Mouse (Mus musculus) T-helper 17 cell (primary cell): ENCODE results near the gene Cc2d2b.

Source experiments
- in situ Hi-C, 2 experiments: fragments of 300-600 bp; cut with MboI, MseI; formaldehyde crosslinking; loops; 1 replicate in 1 of 2; 2 replicates in 1 of 2; pipeline ENCODE4 v1.15.1; 2025; ENCODE audit warnings: high pct_unique_total_duplicates in 2 of 2

The Cc2d2b gene

DNA sequence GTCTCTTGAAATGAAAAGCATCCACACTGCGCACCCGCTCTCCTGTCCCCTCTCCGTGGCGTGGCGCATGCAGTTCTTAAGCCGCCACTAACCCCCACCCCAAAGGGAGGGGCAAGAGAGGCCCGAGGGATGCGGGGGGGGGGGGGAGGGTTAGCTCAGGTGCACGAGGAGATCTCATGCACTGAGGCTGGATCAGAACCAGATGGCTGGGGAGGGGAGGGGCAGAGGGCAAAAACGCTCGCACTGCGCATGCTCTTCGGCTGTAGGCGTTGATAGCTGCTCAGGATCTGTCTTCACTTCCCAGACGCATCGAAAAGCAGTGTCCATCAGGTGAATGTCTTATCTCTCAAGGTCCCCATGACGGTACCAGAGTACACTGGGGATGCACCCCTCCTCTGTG is at the start of gene Cc2d2b:
Gene Cc2d2b (plus strand): TSS at position 195 of the 400 bp plus-strand sequence.
- in situ Hi-C loops = no loop called here

DNA sequence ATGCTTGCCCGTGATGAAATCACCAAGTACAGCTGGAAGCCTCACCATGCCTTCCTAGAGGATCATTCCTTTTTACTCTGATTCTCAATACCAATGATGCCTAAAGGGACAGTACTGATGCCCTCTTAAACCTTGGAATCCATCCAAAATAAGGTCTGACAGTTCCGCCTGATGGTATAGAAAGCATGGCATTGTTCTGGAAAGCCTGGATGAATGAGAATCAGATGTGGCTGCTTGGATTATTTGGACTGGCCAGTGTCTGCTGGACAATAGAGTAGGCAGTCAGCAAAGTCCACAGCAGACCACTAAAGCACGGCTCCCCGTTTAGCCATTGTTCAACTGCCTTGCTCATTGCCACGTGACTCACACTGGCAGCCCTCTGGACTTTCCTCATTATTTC is 48.7 kb upstream of the Cc2d2b start:
- in situ Hi-C loops = no loop called here

DNA sequence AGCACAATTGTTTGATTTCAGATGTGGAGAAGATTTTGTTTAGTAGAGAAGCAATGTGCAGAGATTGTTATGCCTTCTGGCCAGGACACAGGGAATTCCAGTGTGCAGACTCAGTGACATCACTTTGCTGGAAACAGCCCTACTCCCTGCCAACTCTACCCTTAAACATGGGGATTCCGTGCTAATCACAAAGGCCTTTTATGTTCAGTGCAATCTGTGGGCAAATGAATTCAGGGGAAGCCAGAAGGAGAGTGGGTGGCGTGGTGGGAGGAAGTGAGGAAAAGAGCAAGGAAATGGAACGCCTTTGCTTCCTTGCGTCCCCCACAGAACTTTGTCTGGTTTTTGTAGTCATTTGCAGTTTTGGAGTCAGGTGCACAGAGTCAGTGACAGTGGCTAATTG is 46.1 kb upstream of the Cc2d2b start:
- in situ Hi-C loops = no loop called here

DNA sequence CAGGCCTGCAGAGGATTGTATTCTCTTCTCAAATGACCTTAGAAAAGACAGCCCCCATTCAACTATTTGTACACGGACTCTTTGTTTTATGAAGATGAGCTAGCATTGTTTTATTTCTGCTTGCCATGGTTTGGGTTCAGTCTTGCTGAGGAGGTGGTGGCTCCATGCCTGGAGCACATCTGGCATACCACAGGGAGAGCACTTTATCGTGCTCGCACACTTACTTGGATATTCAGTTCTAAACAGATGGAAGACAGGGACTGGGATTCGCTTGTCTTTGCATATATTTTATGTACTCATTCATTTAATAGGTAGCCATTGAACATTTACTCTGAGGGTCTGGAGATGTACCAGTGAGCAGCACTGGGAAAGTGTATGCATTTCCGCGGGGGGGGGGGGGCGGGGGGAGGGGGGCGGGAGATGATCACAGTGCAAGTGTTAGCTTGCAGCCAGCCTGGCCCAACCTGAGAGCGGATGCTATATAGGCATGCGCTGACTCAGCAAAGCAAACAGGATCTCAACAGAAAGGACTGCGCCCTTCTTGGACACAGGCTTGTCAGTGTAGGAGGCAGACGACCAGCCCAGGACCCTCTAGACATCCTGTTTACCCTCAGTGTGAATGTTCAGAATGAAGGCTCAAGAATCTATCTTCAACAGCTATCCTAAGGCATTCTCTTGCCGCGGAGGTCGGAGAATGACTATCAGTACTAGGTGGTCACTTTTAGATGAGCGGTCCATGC is 35.5 kb upstream of the Cc2d2b start:
- in situ Hi-C loops = no loop called here

DNA sequence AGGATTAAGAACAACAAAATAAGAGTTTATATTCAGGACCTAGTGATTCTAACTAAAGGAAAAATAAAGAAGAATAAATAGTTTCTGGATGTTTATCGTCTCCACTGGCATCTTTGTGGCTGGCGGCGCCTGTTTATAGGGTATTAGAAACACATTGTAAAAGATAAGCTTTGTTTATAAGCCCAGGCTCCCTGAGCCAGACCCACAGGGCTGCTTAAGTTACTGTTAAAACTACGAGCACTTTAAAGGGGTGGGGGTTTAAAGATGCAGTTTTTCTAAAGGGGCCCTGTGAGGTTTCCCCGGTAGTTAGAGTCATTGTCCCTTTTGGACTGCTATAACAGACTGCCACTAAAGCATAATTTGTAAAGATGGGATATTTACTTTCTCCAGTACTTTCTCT is 33.9 kb upstream of the Cc2d2b start:
- in situ Hi-C loops = no loop called here

DNA sequence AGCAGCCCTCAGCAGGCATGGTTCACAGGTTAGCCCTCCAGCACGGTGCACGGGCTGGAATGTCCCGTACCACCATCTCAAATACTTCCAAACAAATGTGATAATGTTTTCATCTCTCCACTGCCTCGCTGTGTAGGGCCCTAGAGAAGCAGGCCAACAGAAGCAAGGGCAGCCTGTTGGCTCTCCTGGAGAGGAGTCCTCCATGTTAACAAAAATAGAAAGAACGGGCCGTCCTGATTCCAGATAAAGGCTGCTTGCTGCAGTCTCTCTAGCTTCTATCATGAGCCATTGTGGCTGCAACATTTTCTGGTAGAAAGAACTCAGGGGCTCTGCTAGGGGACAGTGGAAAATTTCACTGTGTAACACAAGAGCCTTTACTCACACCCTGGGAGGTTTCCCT is 31.6 kb upstream of the Cc2d2b start:
- in situ Hi-C loops = no loop called here

DNA sequence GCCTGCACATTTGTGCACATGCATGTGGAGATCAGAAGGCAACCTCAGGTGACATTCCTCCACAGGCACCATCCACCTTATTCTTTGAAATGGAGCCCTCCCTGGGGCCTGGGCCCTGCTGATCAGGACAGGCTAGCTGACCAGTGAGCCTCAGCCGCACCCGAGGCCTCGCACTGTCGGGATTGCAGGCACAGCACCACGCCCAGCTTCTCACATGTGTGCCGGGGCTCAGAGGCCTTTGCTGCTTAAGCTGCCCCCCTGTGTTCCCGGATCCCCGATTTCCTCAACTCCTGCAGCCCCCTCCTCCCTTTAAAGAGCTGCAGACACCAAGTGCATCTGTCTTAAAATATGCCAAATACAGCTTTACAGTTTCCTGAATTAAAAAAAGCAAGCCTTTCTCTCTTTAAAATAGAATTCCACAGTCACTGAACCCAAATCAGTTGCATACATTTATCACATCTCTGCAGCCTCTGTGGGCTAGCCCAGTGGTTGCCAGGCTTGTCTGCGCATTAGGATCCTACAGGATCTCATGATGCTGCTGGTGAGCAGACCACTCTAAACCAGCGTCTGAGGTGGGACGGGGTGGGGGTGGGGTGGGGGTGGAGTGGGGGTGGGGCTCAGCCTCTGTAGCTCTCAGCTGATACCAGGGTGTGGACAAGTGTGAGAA is 29.0 kb upstream of the Cc2d2b start:
- in situ Hi-C loops = loop anchor here (5.0 kb wide), 1 partner anchor 107 kb away; the partner anchor contains the start of genes Entpd1 (in 2 of the 2) and Tctn3 (in 2 of the 2)

DNA sequence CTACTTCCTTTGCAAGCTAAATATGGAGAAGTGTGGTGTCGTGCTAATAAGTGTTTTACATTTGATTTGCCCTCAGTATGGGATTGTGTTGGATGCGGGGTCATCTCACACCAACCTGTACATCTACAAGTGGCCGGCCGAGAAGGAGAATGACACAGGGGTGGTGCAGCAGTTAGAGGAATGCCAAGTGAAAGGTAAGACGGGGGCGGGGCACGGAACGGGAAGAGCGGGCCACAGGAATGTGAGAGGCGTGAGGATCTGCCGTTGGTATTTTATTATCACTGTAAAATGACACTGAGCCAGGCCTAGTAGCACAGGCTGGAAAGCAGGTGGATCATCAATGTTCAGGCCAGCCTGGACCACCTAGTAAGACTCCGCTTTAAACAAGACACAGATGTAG is 28.2 kb upstream of the Cc2d2b start:
- in situ Hi-C loops = loop anchor here (5.0 kb wide), 1 partner anchor 108 kb away; the partner anchor contains the start of genes Entpd1 (in 2 of the 2) and Tctn3 (in 2 of the 2)

DNA sequence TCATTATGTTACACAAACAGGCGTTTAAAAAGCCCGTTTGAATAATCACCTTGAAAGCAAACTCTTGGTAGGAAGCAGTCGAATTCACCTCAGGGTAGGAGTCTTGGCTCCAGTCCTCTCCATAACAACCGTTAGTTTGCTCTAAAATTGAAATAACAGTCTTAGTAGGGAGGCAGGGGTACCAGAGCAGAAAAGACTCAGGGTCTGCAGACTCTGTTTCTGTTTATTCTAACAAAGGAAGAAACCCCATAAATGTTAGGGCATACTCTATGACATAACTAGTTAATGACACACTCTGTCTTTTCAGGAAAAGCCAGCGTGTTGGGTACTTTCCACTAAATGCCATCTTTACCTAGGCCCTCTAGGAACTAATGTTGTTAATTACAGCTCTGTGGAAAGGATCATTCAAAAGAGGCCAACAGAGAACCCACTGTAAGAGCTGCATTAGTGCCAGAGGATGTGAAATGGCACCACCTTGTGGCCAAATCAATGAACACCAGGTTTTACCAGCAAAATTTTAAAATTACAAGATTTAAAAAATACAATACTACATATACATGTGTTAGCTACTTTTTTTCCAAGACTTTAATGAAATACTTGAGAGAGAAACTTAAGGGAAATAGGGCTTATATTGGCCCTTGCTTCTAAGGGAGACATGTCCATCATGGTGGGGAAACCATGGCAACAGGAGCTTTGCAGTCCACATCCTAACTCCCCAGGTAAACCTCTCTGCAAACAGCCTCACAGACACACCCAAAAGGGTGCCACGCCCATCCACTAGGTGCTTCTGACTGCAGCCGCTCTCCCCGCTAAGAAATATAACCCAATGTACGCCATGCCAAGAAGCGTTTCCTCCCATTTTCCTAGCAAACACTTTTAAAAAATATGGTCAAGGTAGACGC is 26.2 kb upstream of the Cc2d2b start:
- in situ Hi-C loops = loop anchor here (5.0 kb wide), 1 partner anchor 110 kb away; the partner anchor contains the start of genes Entpd1 (in 2 of the 2) and Tctn3 (in 2 of the 2)

DNA sequence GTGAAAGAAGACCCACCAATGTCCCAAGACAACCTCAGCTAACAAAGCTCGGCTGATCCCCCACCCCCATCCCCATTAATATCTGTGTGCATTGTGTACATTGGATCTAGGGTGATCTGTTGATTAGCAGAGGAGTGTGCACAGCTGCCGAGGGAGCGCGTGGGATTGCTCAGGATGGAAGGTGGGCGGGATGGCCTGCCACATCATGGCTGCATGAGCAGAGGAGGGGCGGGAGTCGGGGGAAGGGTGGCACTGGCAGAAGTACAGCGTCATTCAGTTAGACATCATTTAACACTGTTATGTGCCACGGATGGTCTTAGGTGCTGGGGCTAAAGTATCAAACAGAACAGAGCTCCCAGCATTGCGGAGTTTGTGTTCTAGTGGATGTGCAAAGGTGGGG is 25.0 kb upstream of the Cc2d2b start:
- in situ Hi-C loops = loop anchor here (5.0 kb wide), 1 partner anchor 111 kb away; the partner anchor contains the start of genes Entpd1 (in 2 of the 2) and Tctn3 (in 2 of the 2)

DNA sequence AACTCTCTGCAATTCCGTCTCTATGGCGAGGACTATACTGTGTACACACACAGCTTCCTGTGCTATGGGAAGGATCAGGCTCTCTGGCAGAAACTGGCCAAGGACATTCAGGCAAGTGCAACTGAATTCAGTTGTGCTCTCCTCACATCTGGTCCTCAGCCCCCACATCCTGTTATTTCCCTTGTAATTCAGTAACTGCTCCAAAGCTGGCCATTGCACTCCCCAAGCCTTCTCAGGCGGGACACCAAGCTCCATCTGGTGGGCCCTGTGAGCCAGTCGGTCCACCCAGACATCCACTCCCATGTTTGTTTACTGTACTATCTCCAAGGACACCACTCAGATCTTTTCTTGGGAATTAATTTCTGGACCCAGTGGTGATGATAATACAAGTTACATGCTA is 22.4 kb upstream of the Cc2d2b start:
- in situ Hi-C loops = no loop called here

DNA sequence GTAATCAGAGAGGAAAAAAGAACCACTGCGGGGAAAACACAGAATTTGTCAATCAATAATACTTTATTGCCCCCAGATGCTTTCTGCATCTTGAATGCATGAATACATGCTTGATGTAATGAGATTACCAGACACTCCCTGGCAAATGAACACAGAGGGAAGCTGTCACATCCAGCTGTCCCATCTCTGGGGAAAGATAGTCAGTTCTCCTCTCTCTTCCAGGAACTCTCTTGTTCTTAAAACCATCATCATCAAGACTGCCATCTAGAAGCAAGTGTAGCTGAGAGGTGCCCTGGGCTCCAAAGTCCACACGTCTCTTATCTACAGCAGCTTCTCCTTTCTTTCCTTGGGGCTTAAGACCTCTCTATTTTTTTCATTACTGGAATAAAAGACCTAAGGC is 21.9 kb upstream of the Cc2d2b start:
- in situ Hi-C loops = no loop called here

DNA sequence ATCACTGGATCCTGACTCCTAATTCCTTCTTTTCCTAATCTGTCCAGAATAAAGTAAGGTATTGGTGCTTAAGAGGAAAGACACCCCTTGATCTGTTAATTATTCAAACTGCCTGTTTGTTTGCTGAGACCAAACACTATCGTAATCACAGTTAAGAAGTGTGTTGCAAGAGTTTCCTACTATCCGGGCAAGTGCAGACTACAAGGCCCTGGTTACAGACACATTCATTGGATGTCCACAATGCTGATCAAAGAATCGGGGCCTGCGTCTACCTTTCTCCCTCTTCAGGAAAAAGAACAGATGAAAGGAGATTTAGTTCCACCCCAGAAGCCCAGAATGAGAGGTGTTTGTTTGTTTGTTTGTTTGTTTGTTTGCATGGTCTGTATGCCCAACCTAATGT is 20.3 kb upstream of the Cc2d2b start:
- in situ Hi-C loops = no loop called here

DNA sequence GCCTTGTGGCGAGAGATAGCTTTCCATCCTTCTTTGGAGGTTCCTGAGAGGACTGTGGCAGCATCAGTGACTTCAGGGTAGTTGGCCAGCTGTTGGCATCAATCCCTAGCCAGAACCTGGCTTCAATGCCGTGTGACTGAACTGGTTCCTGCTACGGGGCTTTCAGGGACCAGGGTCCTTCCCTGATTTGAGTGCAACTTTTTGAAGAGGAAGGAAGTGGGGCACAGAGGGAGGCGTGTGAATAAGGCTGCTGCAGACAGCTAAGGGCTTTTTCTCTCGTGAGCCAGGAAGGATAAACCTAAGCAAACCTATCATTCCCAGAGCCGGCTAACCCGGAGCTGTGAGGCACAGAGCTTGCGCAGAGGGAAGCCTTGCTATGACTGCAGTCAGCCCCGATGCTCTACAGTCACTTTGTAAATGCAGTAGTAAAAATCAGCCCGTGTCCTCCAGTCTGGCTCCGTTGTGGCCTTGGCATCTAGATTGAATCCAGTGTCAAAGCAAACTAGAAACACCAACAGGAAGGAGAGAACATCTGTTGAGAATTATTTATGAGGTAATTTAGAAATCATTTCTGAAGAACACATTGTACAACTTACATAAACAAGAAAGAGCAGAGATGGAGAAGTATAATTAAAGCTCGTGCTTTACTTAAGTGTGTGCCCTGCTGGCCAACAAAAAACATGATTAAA is 19.7 kb upstream of the Cc2d2b start:
- in situ Hi-C loops = no loop called here

DNA sequence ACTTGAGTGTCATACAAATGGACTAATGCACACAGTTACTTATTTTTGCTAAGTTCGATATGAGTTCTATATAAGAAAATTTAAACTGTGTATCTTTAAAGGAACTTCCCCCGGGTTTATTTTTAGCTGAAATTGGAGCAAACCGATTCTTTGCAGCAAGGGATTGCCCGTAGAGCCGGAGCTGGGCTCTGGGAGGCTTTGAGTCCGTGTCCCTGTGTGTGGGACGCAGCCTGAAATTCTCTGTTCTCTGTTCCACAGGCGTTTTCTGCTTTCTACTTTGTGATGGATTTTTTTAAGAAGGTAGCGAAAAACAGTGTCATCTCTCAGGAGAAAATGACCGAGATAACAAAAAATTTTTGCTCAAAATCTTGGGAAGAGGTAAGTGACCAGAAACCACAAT is 15.1 kb upstream of the Cc2d2b start:
- in situ Hi-C loops = loop anchor here in 1 of 2 experiments (5.0 kb wide), 1 partner anchor 346 kb away; no protein-coding TSS in a partner anchor

DNA sequence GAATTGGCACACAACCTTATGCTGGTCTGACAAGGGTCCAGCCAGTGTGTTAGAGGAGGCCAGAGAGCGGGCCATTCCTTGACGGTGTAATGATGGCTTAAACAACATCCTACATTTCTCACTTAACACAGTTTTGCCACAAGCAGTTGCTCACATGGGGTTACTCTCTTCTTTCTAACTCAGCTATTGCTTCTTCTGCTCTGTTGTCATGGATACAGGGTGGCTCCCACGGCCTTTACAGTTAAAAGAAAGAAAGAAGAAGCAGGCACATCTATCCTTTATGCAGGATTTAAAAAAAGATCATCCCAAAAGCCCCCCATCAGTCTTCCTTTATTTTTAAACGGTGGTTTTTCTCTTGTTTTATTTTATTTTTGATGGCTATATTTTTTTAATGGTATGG is 14.7 kb upstream of the Cc2d2b start:
- in situ Hi-C loops = loop anchor here in 1 of 2 experiments (5.0 kb wide), 1 partner anchor 347 kb away; no protein-coding TSS in a partner anchor

DNA sequence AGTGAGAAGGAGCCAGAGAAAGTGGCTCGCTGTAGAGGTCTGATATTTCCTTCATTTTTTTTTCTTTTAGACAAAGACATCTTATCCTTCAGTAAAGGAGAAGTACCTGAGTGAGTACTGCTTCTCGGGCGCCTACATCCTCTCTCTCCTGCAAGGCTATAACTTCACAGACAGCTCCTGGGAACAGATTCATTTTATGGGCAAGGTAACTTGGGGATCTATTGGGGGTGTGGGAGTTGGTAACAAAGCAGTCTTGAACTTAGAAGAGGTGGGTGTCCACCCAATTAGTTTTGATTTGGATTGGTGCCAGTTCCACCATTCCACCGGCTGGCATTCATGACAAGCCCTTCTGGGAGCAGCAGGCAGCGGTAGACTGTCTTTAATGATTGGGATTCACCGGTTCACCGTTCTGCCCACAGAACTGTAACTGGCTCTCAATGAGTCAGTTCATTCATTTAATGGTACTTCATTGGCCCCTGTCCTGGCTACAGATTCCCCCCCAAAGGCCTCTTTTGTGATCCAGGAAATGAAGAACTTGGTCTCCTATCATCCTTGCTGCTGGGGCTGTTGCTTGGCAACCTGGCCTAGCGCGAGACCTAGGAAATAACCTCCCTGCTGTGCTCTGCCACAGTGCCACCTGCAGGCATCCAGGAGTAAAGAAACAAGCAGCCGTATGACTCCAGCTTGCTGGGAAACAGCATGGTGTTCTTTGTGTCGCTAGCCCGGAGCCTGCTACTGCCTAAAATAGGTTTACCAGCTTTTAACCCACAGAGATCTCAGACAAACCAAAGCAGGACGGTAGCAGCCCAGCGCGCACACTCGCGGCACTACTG is 11.7 kb upstream of the Cc2d2b start:
- in situ Hi-C loops = loop anchor here in 1 of 2 experiments (5.0 kb wide), 1 partner anchor 145 kb away; no protein-coding TSS in a partner anchor

DNA sequence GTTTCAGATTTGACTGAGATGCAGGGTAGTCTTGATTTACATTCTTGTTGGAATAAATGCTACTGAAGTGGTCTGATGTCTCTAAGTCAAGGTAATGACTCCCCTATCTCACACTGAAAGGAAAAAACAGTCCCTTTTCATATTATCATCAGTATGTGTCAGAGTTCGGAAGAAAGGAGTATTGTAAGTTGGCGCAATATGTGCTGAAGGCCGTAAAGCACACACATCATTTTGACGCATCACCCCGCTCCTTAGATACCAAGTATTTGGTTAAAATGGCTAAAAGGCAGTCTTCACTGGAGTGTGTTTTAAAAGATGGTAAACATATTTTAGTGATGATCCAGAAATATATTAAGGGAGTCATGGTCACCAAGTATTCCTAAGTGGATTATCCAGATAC is 10.9 kb upstream of the Cc2d2b start:
- in situ Hi-C loops = loop anchor here in 1 of 2 experiments (5.0 kb wide), 1 partner anchor 145 kb away; no protein-coding TSS in a partner anchor

DNA sequence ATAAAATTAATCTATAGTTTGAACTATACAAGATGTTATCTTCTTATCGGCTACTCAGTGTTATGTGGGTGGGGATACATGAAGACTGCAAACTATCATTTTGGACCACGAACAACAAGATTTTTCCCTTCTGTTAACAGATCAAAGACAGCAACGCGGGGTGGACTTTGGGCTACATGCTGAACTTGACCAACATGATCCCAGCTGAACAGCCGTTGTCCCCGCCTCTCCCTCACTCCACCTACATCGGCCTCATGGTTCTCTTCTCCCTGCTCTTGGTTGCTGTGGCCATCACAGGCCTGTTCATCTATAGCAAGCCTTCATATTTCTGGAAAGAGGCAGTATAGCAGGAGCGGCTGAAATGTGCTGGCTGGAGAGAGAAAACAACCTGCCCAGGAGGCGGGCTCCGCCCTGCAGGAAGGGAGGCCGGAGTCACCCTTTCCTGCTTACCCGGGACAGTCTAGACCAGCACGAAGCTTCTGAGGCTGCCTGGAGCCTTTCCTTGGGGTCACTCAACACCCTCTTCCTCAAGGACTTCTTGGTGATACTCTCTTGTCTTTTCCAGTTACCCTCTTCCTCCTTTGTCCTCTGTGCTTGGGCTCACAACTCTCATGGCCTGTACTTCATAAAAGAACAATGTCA is 9.7 kb upstream of the Cc2d2b start:
- in situ Hi-C loops = loop anchor here in 1 of 2 experiments (5.0 kb wide), 1 partner anchor 147 kb away; no protein-coding TSS in a partner anchor
